Mouse (Mus musculus): Measurements from ENCODE around the gene Klk1b22.
"Not testable (repeated sequence)": the region's sequence is repeated elsewhere in the genome, so short reads cannot be mapped to it uniquely, and the experiment has no call there.

Klk1b22 gene

GRCm38 (mm10) chr7:44112373-44112772 is at the start of gene Klk1b22:
TSS of gene Klk1b22 (plus strand) at chr7:44112673.
- no peak for DNase-seq (ENCODE audit: low read depth, low spot score)

- DNase-seq (ENCODE audit: low read depth, low spot score): no peak
These were observed 40.4 kb upstream of the Klk1b22 start for GRCm38 (mm10) chr7:44072117-44072516.

- DNase-seq (ENCODE audit: low read depth, low spot score): no peak
These were observed 34.8 kb upstream of the Klk1b22 start for GRCm38 (mm10) chr7:44077703-44078102.

- no peak for DNase-seq (ENCODE audit: low read depth, low spot score)
These were observed 16.4 kb upstream of the Klk1b22 start for GRCm38 (mm10) chr7:44096111-44096510.

- not testable (repeated sequence) for DNase-seq (ENCODE audit: low read depth, low spot score)
These were observed 10.4 kb upstream of the Klk1b22 start, which contains the start of gene Klk1b21 for GRCm38 (mm10) chr7:44102028-44102427. TSS of gene Klk1b21 (plus strand) at chr7:44102328.

- DNase-seq (ENCODE audit: low read depth, low spot score): no peak
These were observed 11.0 kb downstream of the Klk1b22 start for GRCm38 (mm10) chr7:44123445-44123844.

- no peak for DNase-seq (ENCODE audit: low read depth, low spot score)
These were observed 24.0 kb downstream of the Klk1b22 start, which contains the start of gene Klk1b16 for GRCm38 (mm10) chr7:44136467-44136866. TSS of gene Klk1b16 (plus strand) at chr7:44136767.
